In the genomic region with DNA sequence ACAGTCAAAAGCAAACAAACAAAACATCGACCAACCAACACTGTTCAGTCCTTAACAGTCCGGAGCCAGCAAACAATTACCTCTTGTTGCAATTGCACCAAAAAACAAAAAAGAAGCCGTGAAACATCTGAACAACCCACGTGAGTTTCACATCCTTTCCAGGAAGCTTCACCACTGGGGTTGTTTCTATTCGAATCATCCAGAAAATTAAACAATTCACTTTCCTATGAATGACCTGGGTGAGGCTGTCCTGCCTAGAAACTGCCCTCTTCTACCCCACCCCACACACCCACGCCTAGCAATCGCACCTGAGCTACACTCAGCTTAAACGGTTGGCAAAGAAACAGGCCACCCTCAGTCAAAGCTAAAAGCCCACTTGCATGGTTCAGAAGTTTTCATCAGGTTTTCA, we compare ENCODE assay signal across 8 mouse cellular contexts. TPM values are rescaled to one million over a fixed set of nuclear protein-coding genes. Genes with fewer than 3 reads are reported as not detected.
A peak's percentile ranks its signal among the peaks of the same experiment; 100 is the strongest.
DNase-seq lines count a peak whose midpoint lies in the region; ATAC-seq lines count a peak whose summit lies in the region.

No protein-coding gene starts in this region.

- H3K27me3 ChIP-seq in embryonic facial prominence, embryonic 11.5 days (ENCODE audit: control insufficient read depth, insufficient read depth, low read length) = no peaks in the 10 kb centered on the region
- H3K27me3 ChIP-seq in hindbrain, embryonic 14.5 days (ENCODE audit: control insufficient read depth, insufficient read depth, low read length) = no peaks in the 10 kb centered on the region
- no peaks in the 10 kb centered on the region for H3K27me3 ChIP-seq in stomach, embryonic 16.5 days (ENCODE audit: control insufficient read depth, insufficient read depth, low read length)

- H3K4me3 ChIP-seq in embryonic facial prominence, embryonic 11.5 days (ENCODE audit: low read depth, low read length) = peak overlapping the region; percentile 75; the same call in 1 of the 2 replicates
- H3K4me3 ChIP-seq in hindbrain, embryonic 14.5 days (replicated peaks; ENCODE audit: low read length) = peak overlapping the region; percentile 69
- peak overlapping the region; percentile 92 for H3K4me3 ChIP-seq in stomach, embryonic 16.5 days (replicated peaks; ENCODE audit: low read length)

- WGBS in embryonic facial prominence, embryonic 11.5 days = 37% methylated on average over 8 of the region's 8 CpGs
- WGBS in hindbrain, embryonic 14.5 days = 37% methylated on average over 8 of the region's 8 CpGs
- WGBS in stomach, embryonic 16.5 days = 18% methylated on average over 8 of the region's 8 CpGs

- peak; percentile 7 for DNase-seq in ovary, postnatal 36 days (ENCODE audit: low spot score)
- DNase-seq in ovary, adult 18-20 months (ENCODE audit: low spot score) = no peak
- DNase-seq in embryonic facial prominence, embryonic 11.5 days (ENCODE audit: low spot score) = no peak
- DNase-seq in hindbrain, embryonic 14.5 days (ENCODE audit: low spot score) = no peak
- DNase-seq in lung, postnatal 14 days = peak; percentile 19
- no peak for DNase-seq in layer of hippocampus, adult 9-11 months

- 0 out of 2 replicates have a peak, but pooled peaks have one; percentile 31 for ATAC-seq in embryonic facial prominence, embryonic 11.5 days (replicated peaks; ENCODE audit: insufficient number of reproducible peaks, low FRiP score, low TSS enrichment, low read depth)
- ATAC-seq in hindbrain, embryonic 14.5 days (ENCODE audit: low FRiP score) = peak; percentile 26; the same call in 1 of the 2 replicates
- ATAC-seq in stomach, embryonic 16.5 days (ENCODE audit: insufficient read depth, low FRiP score) = peak; percentile 46; the same call in 1 of the 2 replicates
- ATAC-seq in monocyte, adult 5-6 weeks (replicated peaks; ENCODE audit: insufficient number of reproducible peaks, low FRiP score, low TSS enrichment, poor library complexity, severe bottlenecking) = no peak

- no peak overlapping the region for H3K27ac ChIP-seq in embryonic facial prominence, embryonic 11.5 days (replicated peaks; ENCODE audit: low read depth, low read length)
- H3K27ac ChIP-seq in hindbrain, embryonic 14.5 days = no peak overlapping the region
- H3K27ac ChIP-seq in stomach, embryonic 16.5 days (ENCODE audit: low read length) = peak overlapping the region; percentile 95

- no peaks in the 10 kb centered on the region for H3K9me3 ChIP-seq in embryonic facial prominence, embryonic 11.5 days (replicated peaks; ENCODE audit: control insufficient read depth, low read length)
- no peaks in the 10 kb centered on the region for H3K9me3 ChIP-seq in hindbrain, embryonic 14.5 days (ENCODE audit: control insufficient read depth, low read length)
- no peaks in the 10 kb centered on the region for H3K9me3 ChIP-seq in stomach, embryonic 16.5 days (replicated peaks; ENCODE audit: control insufficient read depth, low read length)

- H3K36me3 ChIP-seq in embryonic facial prominence, embryonic 11.5 days (replicated peaks; ENCODE audit: control insufficient read depth, insufficient read depth, low read depth, low read length) = no peaks in the 10 kb centered on the region; the same call in none of the 2 replicates
- peaks cover 14% of the 10 kb centered on the region for H3K36me3 ChIP-seq in hindbrain, embryonic 14.5 days (replicated peaks; ENCODE audit: control insufficient read depth, insufficient read depth)
- H3K36me3 ChIP-seq in stomach, embryonic 16.5 days (ENCODE audit: control insufficient read depth, insufficient read depth, low read length) = peaks cover 3% of the 10 kb centered on the region

- H3K9ac ChIP-seq in embryonic facial prominence, embryonic 11.5 days (replicated peaks; ENCODE audit: low read length) = peak overlapping the region; percentile 90
- peak overlapping the region; percentile 79 for H3K9ac ChIP-seq in hindbrain, embryonic 14.5 days
- H3K9ac ChIP-seq in stomach, embryonic 16.5 days (ENCODE audit: low read length) = peak overlapping the region; percentile 96

- H3K4me2 ChIP-seq in embryonic facial prominence, embryonic 11.5 days (ENCODE audit: low read depth, low read length) = peak overlapping the region; percentile 59
- H3K4me2 ChIP-seq in hindbrain, embryonic 14.5 days (replicated peaks) = peak overlapping the region; percentile 52
- H3K4me2 ChIP-seq in stomach, embryonic 16.5 days (ENCODE audit: low read depth, low read length) = peak overlapping the region; percentile 70

- H3K4me1 ChIP-seq in embryonic facial prominence, embryonic 11.5 days (ENCODE audit: control insufficient read depth, insufficient read depth, low read length) = no peaks in the 10 kb centered on the region
- peaks cover 20% of the 10 kb centered on the region for H3K4me1 ChIP-seq in hindbrain, embryonic 14.5 days (replicated peaks; ENCODE audit: control insufficient read depth, insufficient read depth, low read length)
- H3K4me1 ChIP-seq in stomach, embryonic 16.5 days (ENCODE audit: control insufficient read depth, insufficient read depth, low read length) = peaks cover 9% of the 10 kb centered on the region; the same call in 1 of the 2 replicates

RNA-seq across cellular contexts. Expression of a gene that starts 9.8 kb away (rescaled TPM):
- polyA plus RNA-seq in embryonic facial prominence, embryonic 11.5 days (2014; fragmentation: Nextera tagmentation; extraction: Ambion mirVana) = 192 and 203 TPM in 2 replicates
- polyA plus RNA-seq in hindbrain, embryonic 14.5 days (2014; fragmentation: Nextera tagmentation; extraction: Ambion mirVana) = 165 and 187 TPM in 2 replicates
- 304 and 322 TPM in 2 replicates for polyA plus RNA-seq in stomach, embryonic 16.5 days (2015; fragmentation: Nextera tagmentation; extraction: Ambion mirVana)
- 164 to 200 TPM (median 187 TPM) in 3 replicates for total RNA-seq in monocyte, adult 5-6 weeks (2017)

Comparison
In these comparisons a context has a peak if more than half of its experiments do, and no peak if none do; other contexts are left out.
1. DNase-seq: peak in ovary, postnatal 36 days (single experiment) and lung, postnatal 14 days (single experiment); none in ovary, adult 18-20 months (single experiment), embryonic facial prominence, embryonic 11.5 days (single experiment), hindbrain, embryonic 14.5 days (single experiment) and layer of hippocampus, adult 9-11 months (single experiment).
2. Peak in every context shown above with its lines, with median percentiles within 50 percentile points of each other: H3K4me2 ChIP-seq, H3K4me3 ChIP-seq and H3K9ac ChIP-seq.